Mouse (Mus musculus): Measurements from ENCODE around the gene Vac14. TPM values are rescaled to one million over a fixed set of nuclear protein-coding genes. Genes with fewer than 3 reads are reported as not detected.
A peak's percentile ranks its signal among the peaks of the same experiment; 100 is the strongest.

Vac14 gene
- polyA plus RNA-seq, 1 experiment, result 24.3 TPM

- H3K4me3 ChIP-seq (ENCODE audit: insufficient read depth, low read length), result no peak overlapping the region
- peaks cover 12% of the 10 kb centered on the region for H3K4me1 ChIP-seq (ENCODE audit: control insufficient read depth, insufficient read depth, low read length)
- no peak for TF ChIP-seq CTCF (IDR thresholded peaks at IDR 0.05; ENCODE audit: extremely low read depth, insufficient read depth, low read length)
- TF ChIP-seq POLR2A (IDR thresholded peaks at IDR 0.05; ENCODE audit: extremely low read depth, insufficient read depth, low read length), result no peak
- no peak overlapping the region for H3K27ac ChIP-seq (ENCODE audit: insufficient read depth, low read length)
Measured at GRCm38 (mm10) chr8:110706288-110706870, 88.0 kb downstream of the Vac14 start.

GRCm38 (mm10) chr8:110708429-110708828, 90.0 kb downstream of the Vac14 start:
- H3K4me1 ChIP-seq (ENCODE audit: control insufficient read depth, insufficient read depth, low read length), result peaks cover 11% of the 10 kb centered on the region
- H3K27ac ChIP-seq (ENCODE audit: insufficient read depth, low read length), result no peak overlapping the region
- no peak overlapping the region for H3K4me3 ChIP-seq (ENCODE audit: insufficient read depth, low read length)
- TF ChIP-seq POLR2A (IDR thresholded peaks at IDR 0.05; ENCODE audit: extremely low read depth, insufficient read depth, low read length) (no peak), CTCF (IDR thresholded peaks at IDR 0.05; ENCODE audit: extremely low read depth, insufficient read depth, low read length) (no peak)

GRCm38 (mm10) chr8:110710593-110710992, 92.2 kb downstream of the Vac14 start:
- TF ChIP-seq CTCF (IDR thresholded peaks at IDR 0.05; ENCODE audit: extremely low read depth, insufficient read depth, low read length), result no peak
- TF ChIP-seq POLR2A (IDR thresholded peaks at IDR 0.05; ENCODE audit: extremely low read depth, insufficient read depth, low read length), result no peak
- Histone ChIP-seq H3K4me1 (ENCODE audit: control insufficient read depth, insufficient read depth, low read length) (peaks cover 11% of the 10 kb centered on the region), H3K27ac (ENCODE audit: insufficient read depth, low read length) (no peak overlapping the region), H3K4me3 (ENCODE audit: insufficient read depth, low read length) (no peak overlapping the region)

GRCm38 (mm10) chr8:110711271-110711934, 93.0 kb downstream of the Vac14 start:
- TF ChIP-seq CTCF (IDR thresholded peaks at IDR 0.05; ENCODE audit: extremely low read depth, insufficient read depth, low read length), result no peak
- H3K4me3 ChIP-seq (ENCODE audit: insufficient read depth, low read length), result no peak overlapping the region
- peaks cover 11% of the 10 kb centered on the region for H3K4me1 ChIP-seq (ENCODE audit: control insufficient read depth, insufficient read depth, low read length)
- no peak overlapping the region for H3K27ac ChIP-seq (ENCODE audit: insufficient read depth, low read length)

- TF ChIP-seq CTCF (IDR thresholded peaks at IDR 0.05; ENCODE audit: extremely low read depth, insufficient read depth, low read length), result no peak
- TF ChIP-seq POLR2A (IDR thresholded peaks at IDR 0.05; ENCODE audit: extremely low read depth, insufficient read depth, low read length), result no peak
- H3K4me3 ChIP-seq (ENCODE audit: insufficient read depth, low read length), result no peak overlapping the region
- H3K4me1 ChIP-seq (ENCODE audit: control insufficient read depth, insufficient read depth, low read length), result peaks cover 13% of the 10 kb centered on the region
- H3K27ac ChIP-seq (ENCODE audit: insufficient read depth, low read length), result no peak overlapping the region
Measured at GRCm38 (mm10) chr8:110713073-110713472, 94.7 kb downstream of the Vac14 start.

- no peak for TF ChIP-seq CTCF (IDR thresholded peaks at IDR 0.05; ENCODE audit: extremely low read depth, insufficient read depth, low read length)
- no peak for TF ChIP-seq POLR2A (IDR thresholded peaks at IDR 0.05; ENCODE audit: extremely low read depth, insufficient read depth, low read length)
- Histone ChIP-seq H3K4me1 (ENCODE audit: control insufficient read depth, insufficient read depth, low read length) (peaks cover 19% of the 10 kb centered on the region), H3K4me3 (ENCODE audit: insufficient read depth, low read length) (no peak overlapping the region), H3K27ac (ENCODE audit: insufficient read depth, low read length) (peak overlapping the region; percentile 62)
Measured at GRCm38 (mm10) chr8:110714827-110715519, 96.6 kb downstream of the Vac14 start.

- peaks cover 19% of the 10 kb centered on the region for H3K4me1 ChIP-seq (ENCODE audit: control insufficient read depth, insufficient read depth, low read length)
Measured at GRCm38 (mm10) chr8:110716075-110716474, 97.7 kb downstream of the Vac14 start.

GRCm38 (mm10) chr8:110717131-110717530, 98.7 kb downstream of the Vac14 start:
- TF ChIP-seq POLR2A (IDR thresholded peaks at IDR 0.05; ENCODE audit: extremely low read depth, insufficient read depth, low read length), result no peak
- no peak for TF ChIP-seq CTCF (IDR thresholded peaks at IDR 0.05; ENCODE audit: extremely low read depth, insufficient read depth, low read length)
- Histone ChIP-seq H3K27ac (ENCODE audit: insufficient read depth, low read length) (no peak overlapping the region), H3K4me1 (ENCODE audit: control insufficient read depth, insufficient read depth, low read length) (peaks cover 19% of the 10 kb centered on the region), H3K4me3 (ENCODE audit: insufficient read depth, low read length) (no peak overlapping the region)

More at GRCm38 (mm10) chr8:110716075-110716474, 97.7 kb downstream of the Vac14 start:
- Histone ChIP-seq H3K4me3 (ENCODE audit: insufficient read depth, low read length) (no peak overlapping the region), H3K27ac (ENCODE audit: insufficient read depth, low read length) (peak overlapping the region; percentile 62)
- TF ChIP-seq POLR2A (IDR thresholded peaks at IDR 0.05; ENCODE audit: extremely low read depth, insufficient read depth, low read length) (no peak), CTCF (IDR thresholded peaks at IDR 0.05; ENCODE audit: extremely low read depth, insufficient read depth, low read length) (no peak)

- 0 out of 2 replicates have a peak overlapping the region, but pooled peaks have one; percentile 86 for H3K27ac ChIP-seq (ENCODE audit: insufficient read depth, low read length)
- TF ChIP-seq POLR2A (IDR thresholded peaks at IDR 0.05; ENCODE audit: extremely low read depth, insufficient read depth, low read length), result no peak
- no peak for TF ChIP-seq CTCF (IDR thresholded peaks at IDR 0.05; ENCODE audit: extremely low read depth, insufficient read depth, low read length)
Measured at GRCm38 (mm10) chr8:110718209-110718968, 100.0 kb downstream of the Vac14 start.

More at GRCm38 (mm10) chr8:110718209-110718968, 100.0 kb downstream of the Vac14 start:
- H3K4me3 ChIP-seq (ENCODE audit: insufficient read depth, low read length), result no peak overlapping the region
- H3K4me1 ChIP-seq (ENCODE audit: control insufficient read depth, insufficient read depth, low read length), result peaks cover 17% of the 10 kb centered on the region
